Mouse (Mus musculus) E14TG2a.4 (cell line): Measurements from ENCODE around the gene Plin2.
A peak's percentile ranks its signal among the peaks of the same experiment; 100 is the strongest.
"Not testable (repeated sequence)": the region's sequence is repeated elsewhere in the genome, so short reads cannot be mapped to it uniquely, and the experiment has no call there.

Experiments
- H3K27me3 ChIP-seq: 2 replicates; pipeline ENCODE4 v1.6.1; 2014; ENCODE audit warnings: low read length, control low read depth; ENCODE audit not compliant: insufficient read depth
- H3K36me3 ChIP-seq: 2 replicates; pipeline ENCODE4 v1.6.1; 2014; ENCODE audit warnings: low read length, control low read depth; ENCODE audit not compliant: insufficient read depth
- H3K4me1 ChIP-seq: replicated peaks from 2 replicates; pipeline ENCODE4 v1.6.1; 2014; ENCODE audit warnings: low read depth, low read length, control low read depth
- H3K4me3 ChIP-seq: replicated peaks from 2 replicates; pipeline ENCODE4 v1.5.1; 2014; ENCODE audit warnings: mild to moderate bottlenecking, low read length
- H3K9me3 ChIP-seq: 2 replicates; pipeline ENCODE4 v1.6.1; 2014; ENCODE audit warnings: low read length, control low read depth
- CTCF ChIP-seq: conservative IDR thresholded peaks from 2 replicates; pipeline ENCODE4 v1.5.1; 2014; ENCODE audit warnings: low read length
- NANOG ChIP-seq: IDR thresholded peaks from 2 replicates; pipeline ENCODE4 v1.6.1; 2014; ENCODE audit warnings: borderline replicate concordance, low read length, mixed read lengths
- POU5F1 ChIP-seq: IDR thresholded peaks from 2 replicates; pipeline ENCODE4 v1.6.1; 2014; ENCODE audit warnings: low read length, borderline replicate concordance

Plin2 gene

GRCm38 (mm10) chr4:86625463-86625862 is 44.4 kb downstream of the Plin2 start:
- no peaks in the 10 kb centered on the region for H3K4me1 ChIP-seq
- no peak overlapping the region for H3K4me3 ChIP-seq
- TF ChIP-seq CTCF (no peak), POU5F1 (no peak)

GRCm38 (mm10) chr4:86622532-86622931 is 47.3 kb downstream of the Plin2 start:
- H3K4me1 ChIP-seq, H3K9me3 ChIP-seq, H3K4me3 ChIP-seq, H3K27me3 ChIP-seq, H3K36me3 ChIP-seq: not testable (repeated sequence)
- 0 out of 2 replicates have a peak, but pooled peaks have one; percentile 9 for TF ChIP-seq CTCF

More at GRCm38 (mm10) chr4:86625463-86625862, 44.4 kb downstream of the Plin2 start:
- no peaks in the 10 kb centered on the region for H3K27me3 ChIP-seq
- no peaks in the 10 kb centered on the region for H3K36me3 ChIP-seq
- H3K9me3 ChIP-seq, result no peaks in the 10 kb centered on the region

DNA sequence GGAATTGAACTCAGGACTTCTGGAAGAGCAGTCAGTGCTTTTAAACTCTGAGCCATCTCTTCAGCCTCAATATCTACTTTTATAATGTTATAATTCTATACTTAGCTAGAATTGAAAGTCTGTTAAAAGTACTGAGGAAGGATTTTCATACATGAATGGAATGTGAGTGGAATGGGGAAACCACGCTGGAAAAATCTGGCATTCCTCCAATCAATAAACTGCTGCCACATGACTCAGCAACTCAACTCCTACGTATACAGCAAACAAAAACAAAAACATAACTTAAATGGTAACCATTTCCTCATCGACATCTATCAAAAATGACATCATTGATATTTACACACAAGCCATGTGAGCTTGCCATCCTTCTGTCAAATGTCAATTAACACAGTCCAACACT is 47.7 kb downstream of the Plin2 start:
- Histone ChIP-seq H3K27me3 (no peaks in the 10 kb centered on the region), H3K36me3 (no peaks in the 10 kb centered on the region), H3K4me1 (no peaks in the 10 kb centered on the region), H3K9me3 (no peaks in the 10 kb centered on the region), H3K4me3 (no peak overlapping the region)
- no peak for TF ChIP-seq POU5F1
- no peak for TF ChIP-seq CTCF
- no peak for TF ChIP-seq NANOG

DNA sequence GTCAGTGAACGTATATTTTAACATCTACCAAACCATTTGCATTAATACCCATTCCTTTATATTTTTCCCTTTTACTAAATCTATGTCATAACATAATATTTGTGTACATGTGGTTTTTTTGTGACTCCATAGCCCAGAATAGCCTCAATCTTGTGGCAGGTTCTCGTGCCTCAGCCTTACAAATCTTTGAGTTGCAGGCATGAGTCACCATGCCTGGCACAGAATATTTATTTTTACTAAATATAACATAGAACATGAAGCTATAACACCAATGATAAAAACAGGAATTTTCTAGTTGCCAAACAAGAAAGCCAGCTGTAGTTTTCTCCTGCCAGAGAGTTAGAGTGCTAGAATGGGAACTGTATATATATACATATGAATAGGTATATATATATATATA is 49.4 kb downstream of the Plin2 start:
- TF ChIP-seq CTCF (no peak), POU5F1 (no peak), NANOG (no peak)

DNA sequence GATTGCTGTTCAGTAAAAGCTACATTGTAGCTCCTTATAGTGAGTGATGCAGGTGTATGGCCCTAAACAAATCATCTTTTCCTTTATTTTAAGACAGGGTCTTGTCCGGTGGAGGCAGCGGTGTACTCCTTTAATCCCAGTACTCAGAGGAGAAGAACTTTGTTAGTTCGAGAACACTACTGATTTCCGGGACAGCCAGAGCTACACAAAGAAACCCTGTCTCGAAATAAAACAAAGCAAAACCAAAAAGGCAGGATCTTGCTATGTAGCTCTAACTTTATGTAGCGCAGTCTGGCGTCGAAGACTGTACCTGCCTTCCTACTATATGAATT is 57.6 kb downstream of the Plin2 start:
- Histone ChIP-seq H3K27me3 (no peaks in the 10 kb centered on the region), H3K4me3 (peak overlapping the region; percentile 97), H3K9me3 (no peaks in the 10 kb centered on the region), H3K4me1 (peaks cover 38% of the 10 kb centered on the region), H3K36me3 (peaks cover 19% of the 10 kb centered on the region)
- TF ChIP-seq CTCF, result no peak
- no peak for TF ChIP-seq POU5F1
- TF ChIP-seq NANOG, result no peak

More for the DNA sequence above, 49.4 kb downstream of the Plin2 start:
- no peaks in the 10 kb centered on the region for H3K27me3 ChIP-seq
- H3K4me1 ChIP-seq, result no peaks in the 10 kb centered on the region
- H3K36me3 ChIP-seq, result no peaks in the 10 kb centered on the region
- H3K4me3 ChIP-seq, result no peak overlapping the region
- no peaks in the 10 kb centered on the region for H3K9me3 ChIP-seq

GRCm38 (mm10) chr4:86611524-86612288 is 58.2 kb downstream of the Plin2 start, which contains the start of gene Haus6:
TSS of gene Haus6 (minus strand) at chr4:86612055.
- peaks cover 39% of the 10 kb centered on the region for H3K4me1 ChIP-seq
- TF ChIP-seq CTCF, result no peak
- no peak for TF ChIP-seq NANOG
- no peak for TF ChIP-seq POU5F1
- H3K36me3 ChIP-seq, result peaks cover 24% of the 10 kb centered on the region
- H3K4me3 ChIP-seq, result peak within 1 kb of the TSS; percentile 97
- H3K27me3 ChIP-seq, result no peaks in the 10 kb centered on the region
- no peaks in the 10 kb centered on the region for H3K9me3 ChIP-seq
